Mouse (Mus musculus): ENCODE measurements around the gene Arpc2.

The Arpc2 gene

GRCm38 (mm10) chr1:74303509-74304338 lies 67.8 kb downstream of the Arpc2 start:
- DNase-seq = peak; percentile 39 to 62

- DNase-seq = no peak
These were observed 68.5 kb downstream of the Arpc2 start for GRCm38 (mm10) chr1:74304339-74304790.

- DNase-seq = no peak
These were observed 69.1 kb downstream of the Arpc2 start for GRCm38 (mm10) chr1:74304946-74305345.

GRCm38 (mm10) chr1:74305522-74305921 lies 69.6 kb downstream of the Arpc2 start, which contains the start of gene Tmbim1:
Tmbim1 (minus strand) TSS chr1:74305622.
- no peak for DNase-seq

- DNase-seq = no peak
These were observed 71.3 kb downstream of the Arpc2 start for GRCm38 (mm10) chr1:74307146-74307545.

GRCm38 (mm10) chr1:74308001-74308964 lies 72.4 kb downstream of the Arpc2 start:
- DNase-seq = no peak

GRCm38 (mm10) chr1:74309767-74310166 lies 73.9 kb downstream of the Arpc2 start:
- DNase-seq = no peak

GRCm38 (mm10) chr1:74313049-74313692 lies 77.3 kb downstream of the Arpc2 start:
- peak in 1 of 2 experiments; percentile 39 for DNase-seq

- no peak for DNase-seq
These were observed 78.9 kb downstream of the Arpc2 start for GRCm38 (mm10) chr1:74314796-74315195.

GRCm38 (mm10) chr1:74316114-74316827 lies 80.4 kb downstream of the Arpc2 start:
- no peak for DNase-seq
